Mouse (Mus musculus): ENCODE measurements around the gene Olfr1219.

Olfr1219 gene

DNA sequence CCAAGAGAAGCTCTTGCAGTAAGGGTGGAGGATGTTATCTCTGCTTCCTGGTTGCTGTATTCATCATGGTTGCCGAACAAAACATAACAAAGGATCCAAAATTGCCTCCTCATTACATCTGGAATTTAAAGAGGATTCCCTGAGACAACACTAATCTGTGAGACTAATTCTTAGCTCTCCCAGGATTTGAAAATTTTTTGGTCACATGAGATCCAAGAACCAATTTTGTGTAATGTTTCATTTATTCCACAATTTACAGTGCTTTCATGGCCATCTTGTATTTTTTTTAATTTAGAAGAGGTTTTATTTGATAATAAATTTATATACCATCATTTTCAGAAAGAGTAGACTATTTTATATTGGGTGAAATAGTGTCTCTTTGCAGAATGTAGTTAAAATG lies at the start of gene Olfr1219:
TSS of gene Olfr1219 (minus strand) at position 101 of the 400 bp plus-strand sequence.
- DNase-seq = no peak

DNA sequence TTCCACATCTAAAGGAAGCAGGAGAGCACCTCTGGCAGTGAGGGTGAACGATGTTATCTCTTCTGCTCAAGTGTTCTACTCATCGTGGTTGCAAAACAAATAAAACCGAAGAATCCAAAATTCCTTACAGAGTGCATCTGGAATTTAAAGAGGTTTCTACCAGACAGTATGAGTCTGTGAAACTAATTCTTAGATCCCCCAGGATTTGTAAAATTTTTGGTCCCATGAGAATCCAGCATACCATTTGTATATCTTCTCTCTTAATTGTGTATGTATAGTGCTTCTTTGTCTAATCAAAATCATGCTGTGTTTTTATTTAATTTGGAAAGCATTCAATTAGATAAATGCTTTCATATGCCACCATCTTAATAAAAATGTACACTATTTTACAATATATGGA lies 49.6 kb upstream of the Olfr1219 start, which contains the start of gene Olfr1222:
TSS of gene Olfr1222 (minus strand) at position 101 of the 400 bp plus-strand sequence.
- DNase-seq = no peak

GRCm38 (mm10) chr2:89117183-89117582 lies 33.9 kb upstream of the Olfr1219 start, which contains the start of gene Olfr1221:
TSS of gene Olfr1221 (minus strand) at chr2:89117283.
- DNase-seq = no peak

DNA sequence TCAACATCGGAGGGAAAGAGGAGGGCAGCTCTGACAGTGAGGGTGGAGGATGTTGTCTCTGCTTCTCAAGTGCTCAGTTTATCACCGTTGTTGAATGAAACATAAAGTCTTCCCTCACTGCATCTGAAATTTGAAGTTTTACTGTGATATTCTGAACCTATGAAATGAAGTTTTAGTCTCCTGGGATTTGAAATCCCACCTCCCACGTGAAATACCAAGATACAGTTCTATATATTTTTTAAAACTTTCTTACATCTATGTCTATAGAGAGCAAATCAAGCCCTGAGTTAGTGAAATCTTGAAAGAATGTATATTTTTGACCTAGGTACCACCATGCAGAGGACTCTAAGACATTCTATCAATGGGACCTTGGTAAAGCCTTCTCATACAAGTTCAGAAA lies 23.4 kb upstream of the Olfr1219 start, which contains the start of gene Olfr1220:
TSS of gene Olfr1220 (minus strand) at position 101 of the 400 bp plus-strand sequence.
- no peak for DNase-seq

GRCm38 (mm10) chr2:89105651-89106050 lies 22.3 kb upstream of the Olfr1219 start:
- no peak for DNase-seq

GRCm38 (mm10) chr2:89093848-89094247 lies 10.5 kb upstream of the Olfr1219 start:
- no peak for DNase-seq

- DNase-seq = no peak
These were observed 1.8 kb downstream of the Olfr1219 start for GRCm38 (mm10) chr2:89081487-89081886.

DNA sequence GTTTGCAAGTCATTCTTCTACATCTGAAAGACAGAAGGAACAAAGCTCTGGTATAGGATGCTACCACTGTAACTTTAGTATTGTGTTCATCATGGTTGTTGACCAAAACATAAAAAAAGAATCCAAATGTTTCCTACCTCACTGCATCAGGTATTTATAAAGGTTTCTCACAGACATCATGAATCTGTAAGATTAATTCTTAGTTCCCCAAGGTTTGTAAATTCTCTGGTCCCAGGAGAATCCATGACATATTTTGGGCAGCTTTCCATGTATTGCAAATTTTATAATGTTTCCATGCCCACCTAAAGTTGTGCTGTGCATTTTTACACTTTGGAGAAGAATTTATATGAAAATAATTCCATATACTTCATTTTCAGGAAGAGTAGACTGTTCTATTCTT lies 22.2 kb downstream of the Olfr1219 start, which contains the start of gene Olfr1218:
TSS of gene Olfr1218 (minus strand) at position 101 of the 400 bp plus-strand sequence.
- no peak for DNase-seq

DNA sequence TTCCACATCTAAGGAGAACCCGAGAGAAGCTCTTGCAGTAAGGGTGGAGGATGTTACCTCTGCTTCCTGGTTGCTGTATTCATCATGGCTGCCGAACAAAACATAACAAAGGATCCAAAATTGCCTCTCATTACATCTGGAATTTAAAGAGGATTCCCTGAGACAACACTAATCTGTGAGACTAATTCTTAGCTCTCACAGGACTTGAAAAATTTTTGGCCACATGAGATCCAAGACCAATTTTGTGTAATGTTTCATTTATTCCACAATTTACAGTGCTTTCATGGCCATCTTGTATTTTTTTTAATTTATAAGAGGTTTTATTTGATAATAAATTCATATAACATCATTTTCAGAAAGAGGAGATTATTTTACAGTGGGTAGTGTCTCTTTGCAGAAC lies 51.3 kb downstream of the Olfr1219 start, which contains the start of gene Olfr1217:
TSS of gene Olfr1217 (minus strand) at position 101 of the 400 bp plus-strand sequence.
- no peak for DNase-seq

All from kidney, adult 18-20 months (tissue).